Mouse (Mus musculus) CH12.LX (cell line): ENCODE results near the gene Spout1.

Experiments used
- CHD2 ChIP-seq: IDR thresholded peaks from 2 replicates; pipeline ENCODE4 v1.6.1; 2011; ENCODE audit warnings: low read length, improper control_type of control experiment
- CTCF ChIP-seq, 2 experiments: IDR thresholded peaks in 1 of 2; conservative IDR thresholded peaks in 1 of 2; 2 replicates each; pipeline ENCODE4 v1.5.1; 2011 to 2012; ENCODE audit warnings: low read depth in 2 of 2, low read length in 2 of 2, improper control_type of control experiment in 1 of 2, inconsistent platforms in 1 of 2, mild to moderate bottlenecking in 1 of 2, moderate library complexity in 1 of 2
- E2F4 ChIP-seq: IDR thresholded peaks from 2 replicates; pipeline ENCODE4 v1.6.1; 2011; ENCODE audit warnings: low read depth, low read length, improper control_type of control experiment; ENCODE audit not compliant: insufficient replicate concordance
- EP300 ChIP-seq: IDR thresholded peaks from 2 replicates; pipeline ENCODE4 v1.6.1; 2011; ENCODE audit warnings: low read length, improper control_type of control experiment
- HCFC1 ChIP-seq: IDR thresholded peaks from 2 replicates; pipeline ENCODE4 v1.6.1; 2012; ENCODE audit warnings: low read depth, mild to moderate bottlenecking, inconsistent platforms, low read length, improper control_type of control experiment
- MAX ChIP-seq: IDR thresholded peaks from 2 replicates; pipeline ENCODE4 v1.6.1; 2011; ENCODE audit warnings: low read length, improper control_type of control experiment
- MEF2A ChIP-seq: IDR thresholded peaks from 2 replicates; pipeline ENCODE4 v1.6.1; 2014; ENCODE audit warnings: low read depth, mild to moderate bottlenecking, inconsistent platforms, low read length, improper control_type of control experiment, borderline replicate concordance
- POLR2A ChIP-seq: IDR thresholded peaks from 2 replicates; pipeline ENCODE4 v1.6.1; 2011; ENCODE audit warnings: low read depth, mild to moderate bottlenecking, improper control_type of control experiment, low read length
- TCF12 ChIP-seq: IDR thresholded peaks from 2 replicates; pipeline ENCODE4 v1.6.1; 2014; ENCODE audit warnings: low read depth, mild to moderate bottlenecking, inconsistent platforms, low read length, improper control_type of control experiment
- ZKSCAN1 ChIP-seq: IDR thresholded peaks from 2 replicates; pipeline ENCODE4 v1.6.1; 2012; ENCODE audit warnings: low read depth, inconsistent platforms, low read length, improper control_type of control experiment, borderline replicate concordance
- ZNF384 ChIP-seq: IDR thresholded peaks from 2 replicates; pipeline ENCODE4 v1.6.1; 2012; ENCODE audit warnings: low read depth, low read length, improper control_type of control experiment, inconsistent platforms

GRCm38 (mm10) chr2:30128789-30129188 is 49.5 kb downstream of the Spout1 start:
- no peak for TF ChIP-seq E2F4
- no peak for TF ChIP-seq HCFC1
- TF ChIP-seq MAX: peak; percentile 48; the same call in 1 of the 2 replicates
- TF ChIP-seq TCF12: no peak
- TF ChIP-seq EP300: no peak
- TF ChIP-seq POLR2A: no peak
- no peak for TF ChIP-seq CHD2
- peak; percentile 50 for TF ChIP-seq ZNF384
- TF ChIP-seq MEF2A: no peak
- peak; percentile 30 to 88; a peak in 3 of 4 replicates for TF ChIP-seq CTCF (conservative IDR thresholded peaks at IDR 0.05 in 1 of 2, IDR thresholded peaks at IDR 0.05 in 1 of 2; ENCODE audit: low read depth in 2 of 2, low read length in 2 of 2)
- no peak for TF ChIP-seq ZKSCAN1
